Mouse (Mus musculus): ENCODE measurements around the gene Etnk2. TPM values are rescaled to one million over a fixed set of nuclear protein-coding genes. Genes with fewer than 3 reads are reported as not detected.

The Etnk2 gene
- total RNA-seq, 2 experiments from 2014 or later, result 1.0 to 2.1 TPM

- DNase-seq (ENCODE audit: low spot score in 2 of 2), result no peak
These were observed 17.1 kb downstream of the Etnk2 start for GRCm38 (mm10) chr1:133380347-133381065.

- DNase-seq (ENCODE audit: low spot score in 2 of 2), result no peak
These were observed 18.6 kb downstream of the Etnk2 start for GRCm38 (mm10) chr1:133382008-133382407.

GRCm38 (mm10) chr1:133382552-133383155, 19.3 kb downstream of the Etnk2 start:
- DNase-seq (ENCODE audit: low spot score in 2 of 2), result no peak

- no peak for DNase-seq (ENCODE audit: low spot score in 2 of 2)
These were observed 19.9 kb downstream of the Etnk2 start for GRCm38 (mm10) chr1:133383157-133383783.

- peak; percentile 30 to 73 for DNase-seq (ENCODE audit: low spot score in 2 of 2)
These were observed 22.1 kb downstream of the Etnk2 start for GRCm38 (mm10) chr1:133385506-133385905.

GRCm38 (mm10) chr1:133386209-133386608, 22.8 kb downstream of the Etnk2 start:
- DNase-seq (ENCODE audit: low spot score in 2 of 2), result no peak

GRCm38 (mm10) chr1:133387539-133388268, 24.3 kb downstream of the Etnk2 start:
- DNase-seq (ENCODE audit: low spot score in 2 of 2), result peak; percentile 61 to 62

GRCm38 (mm10) chr1:133394702-133395101, 31.3 kb downstream of the Etnk2 start:
- DNase-seq (ENCODE audit: low spot score in 2 of 2), result peak in 1 of 2 experiments; percentile 58

- no peak for DNase-seq (ENCODE audit: low spot score in 2 of 2)
These were observed 33.3 kb downstream of the Etnk2 start for GRCm38 (mm10) chr1:133396693-133397092.

- no peak for DNase-seq (ENCODE audit: low spot score in 2 of 2)
These were observed 33.7 kb downstream of the Etnk2 start for GRCm38 (mm10) chr1:133397094-133397482.

GRCm38 (mm10) chr1:133397483-133398237, 34.3 kb downstream of the Etnk2 start:
- no peak for DNase-seq (ENCODE audit: low spot score in 2 of 2)

GRCm38 (mm10) chr1:133400014-133400725, 36.8 kb downstream of the Etnk2 start:
- no peak for DNase-seq (ENCODE audit: low spot score in 2 of 2)

GRCm38 (mm10) chr1:133404005-133404404, 40.6 kb downstream of the Etnk2 start:
- no peak for DNase-seq (ENCODE audit: low spot score in 2 of 2)

- no peak for DNase-seq (ENCODE audit: low spot score in 2 of 2)
These were observed 43.2 kb downstream of the Etnk2 start for GRCm38 (mm10) chr1:133406614-133407013.

- DNase-seq (ENCODE audit: low spot score in 2 of 2), result no peak
These were observed 44.1 kb downstream of the Etnk2 start for GRCm38 (mm10) chr1:133407436-133407835.

GRCm38 (mm10) chr1:133408321-133408720, 44.9 kb downstream of the Etnk2 start:
- no peak for DNase-seq (ENCODE audit: low spot score in 2 of 2)

GRCm38 (mm10) chr1:133408880-133409516, 45.6 kb downstream of the Etnk2 start:
- DNase-seq (ENCODE audit: low spot score in 2 of 2), result no peak

- no peak for DNase-seq (ENCODE audit: low spot score in 2 of 2)
These were observed 46.4 kb downstream of the Etnk2 start for GRCm38 (mm10) chr1:133409786-133410185.

GRCm38 (mm10) chr1:133411506-133412147, 48.3 kb downstream of the Etnk2 start:
- DNase-seq (ENCODE audit: low spot score in 2 of 2), result no peak

Measured in layer of hippocampus, adult 18-20 months (tissue).